Mouse (Mus musculus) midbrain, embryonic 11.5 days (tissue): ENCODE data around the gene Adam6a. TPM values are rescaled to one million over a fixed set of nuclear protein-coding genes. Genes with fewer than 3 reads are reported as not detected.
"Not testable (repeated sequence)": the region's sequence is repeated elsewhere in the genome, so short reads cannot be mapped to it uniquely, and the experiment has no call there.

Source experiments
- ATAC-seq: fragments of 200-750 bp; cut with Nextera tagmentation; 2 replicates; pipeline ENCODE4 v1.8.0; 2017; ENCODE audit warnings: moderate TSS enrichment, moderate library complexity; ENCODE audit not compliant: low FRiP score
- DNase-seq: peaks from one replicate; pipeline ENCODE4 v3.0.0; 2015; ENCODE audit warnings: low spot score; ENCODE audit errors: missing footprints
- H3K27ac ChIP-seq: fragments of 300-500 bp; sonication (generic); 2 replicates; pipeline ENCODE4 v1.5.1; 2014; ENCODE audit warnings: low read depth, low read length
- H3K27me3 ChIP-seq: fragments of 300-500 bp; sonication (generic); 2 replicates; pipeline ENCODE4 v1.6.1; 2014; ENCODE audit warnings: mild to moderate bottlenecking, low read length, moderate library complexity, mixed read lengths; ENCODE audit not compliant: control insufficient read depth, insufficient read depth
- H3K36me3 ChIP-seq: fragments of 300-500 bp; sonication (generic); 2 replicates; pipeline ENCODE4 v1.6.1; 2014; ENCODE audit warnings: mild to moderate bottlenecking, low read length, moderate library complexity, mixed read lengths; ENCODE audit not compliant: control insufficient read depth, insufficient read depth
- H3K4me1 ChIP-seq: fragments of 300-500 bp; sonication (generic); 2 replicates; pipeline ENCODE4 v1.6.1; 2014; ENCODE audit warnings: low read length; ENCODE audit not compliant: control insufficient read depth, insufficient read depth
- H3K4me2 ChIP-seq: fragments of 300-500 bp; sonication (generic); 2 replicates; pipeline ENCODE4 v1.6.1; 2014; ENCODE audit warnings: mild to moderate bottlenecking, moderate library complexity
- H3K4me3 ChIP-seq: fragments of 300-500 bp; sonication (generic); 2 replicates; pipeline ENCODE4 v1.5.1; 2014; ENCODE audit warnings: low read depth, low read length
- H3K9ac ChIP-seq: fragments of 300-500 bp; sonication (generic); 2 replicates; pipeline ENCODE4 v1.6.1; 2014; ENCODE audit warnings: low read length
- H3K9me3 ChIP-seq: fragments of 300-500 bp; sonication (generic); 2 replicates; pipeline ENCODE4 v1.6.1; 2016; ENCODE audit warnings: low read length; ENCODE audit not compliant: control insufficient read depth
- WGBS: fragments of 180-500 bp; shearing (Covaris S2); extraction: QIAGEN DNeasy Blood & Tissue Kit; methylation state at CpG from one replicate; pipeline ENCODE4 v1.1.7; 2014; 5-methylcytosine and 5-hydroxymethylcytosine counted together
- polyA plus RNA-seq: library from polyadenylated mRNA; unstranded; fragments of >200 nt; fragmentation: Nextera tagmentation; extraction: Ambion mirVana; gene quantifications from 2 replicates; pipeline ENCODE4 v1.2.1, GENCODE M21; 2014

Gene Adam6a
- not detected in 2 replicates for polyA plus RNA-seq

- not testable (repeated sequence) for H3K9me3 ChIP-seq, H3K4me1 ChIP-seq, ATAC-seq, H3K4me2 ChIP-seq, H3K4me3 ChIP-seq, DNase-seq, H3K27ac ChIP-seq, H3K36me3 ChIP-seq, H3K27me3 ChIP-seq, H3K9ac ChIP-seq
- no CpG with 5 or more reads among the region's 1 CpGs for WGBS
These were observed at the start of gene Adam6a for GRCm38 (mm10) chr12:113543608-113544007. Gene Adam6a, plus strand, starts transcription at chr12:113543908.

DNA sequence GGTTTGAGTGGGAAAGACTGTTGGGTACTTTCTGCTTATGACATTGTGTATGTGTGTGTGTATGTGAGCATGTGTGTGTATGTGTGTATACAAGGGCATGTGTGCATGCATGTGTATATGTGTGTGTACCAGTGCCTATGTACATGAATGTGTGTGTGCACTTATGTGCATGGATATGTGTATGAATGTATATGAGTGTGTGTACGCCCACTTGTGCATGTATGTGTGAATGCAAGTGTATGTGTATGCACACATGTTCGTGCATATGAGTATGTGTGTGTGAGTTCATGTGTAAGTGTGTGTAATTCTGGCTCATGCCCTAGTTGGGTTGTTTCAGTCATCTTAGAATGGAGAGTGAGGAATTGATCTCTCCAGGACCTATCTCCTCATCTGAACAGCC lies 17.8 kb upstream of the Adam6a start:
- H3K4me2 ChIP-seq, result no peak overlapping the region
- H3K4me1 ChIP-seq, result no peaks in the 10 kb centered on the region
- H3K9ac ChIP-seq, result no peak overlapping the region
- peaks cover 10% of the 10 kb centered on the region for H3K9me3 ChIP-seq
- H3K27ac ChIP-seq, result no peak overlapping the region
- no peak overlapping the region for H3K4me3 ChIP-seq
- no peaks in the 10 kb centered on the region for H3K27me3 ChIP-seq
- DNase-seq, result no peak
- H3K36me3 ChIP-seq, result no peaks in the 10 kb centered on the region
- no peak for ATAC-seq
- WGBS, result 82% methylated on average over 2 of the region's 2 CpGs

- Histone ChIP-seq H3K4me3 (no peak overlapping the region), H3K4me2 (no peak overlapping the region), H3K9me3 (peaks cover 5% of the 10 kb centered on the region; the same call in 1 of the 2 replicates), H3K9ac (no peak overlapping the region), H3K27ac (no peak overlapping the region), H3K36me3 (no peaks in the 10 kb centered on the region), H3K27me3 (no peaks in the 10 kb centered on the region), H3K4me1 (no peaks in the 10 kb centered on the region)
- ATAC-seq (no peak), DNase-seq (no peak)
- WGBS, result 56% methylated on average over 6 of the region's 6 CpGs
These were observed 34.5 kb downstream of the Adam6a start for GRCm38 (mm10) chr12:113578241-113578640.

GRCm38 (mm10) chr12:113588001-113588400 lies 44.3 kb downstream of the Adam6a start:
- H3K9me3 ChIP-seq, result peaks cover under 1% of the 10 kb centered on the region; the same call in 1 of the 2 replicates
- no peaks in the 10 kb centered on the region for H3K36me3 ChIP-seq
- no peak overlapping the region for H3K27ac ChIP-seq
- ATAC-seq (no peak), DNase-seq (no peak)
- H3K4me2 ChIP-seq, result no peak overlapping the region
- WGBS, result 68% methylated on average over 1 of the region's 1 CpGs
- H3K4me1 ChIP-seq, result no peaks in the 10 kb centered on the region
- H3K27me3 ChIP-seq, result no peaks in the 10 kb centered on the region
- H3K9ac ChIP-seq, result no peak overlapping the region
- no peak overlapping the region for H3K4me3 ChIP-seq

Other genes with a start within 250 kb of the Adam6a start
- gene Adam6b, start 54.4 kb upstream of the Adam6a start, polyA plus RNA-seq, result not detected in 2 replicates